Mouse (Mus musculus) CD4-positive naive resting alpha-beta T cell, adult 76 days (primary cell): ENCODE measurements around the gene Serp2. TPM values are rescaled to one million over a fixed set of nuclear protein-coding genes. Genes with fewer than 3 reads are reported as not detected.

ENCODE experiments used
- total RNA-seq: library from RNA; stranded (reverse); gene quantifications from one replicate; pipeline ENCODE4 v1.2.4, GENCODE M21; 2023

Serp2 gene
- 3.0 TPM for total RNA-seq

DNA sequence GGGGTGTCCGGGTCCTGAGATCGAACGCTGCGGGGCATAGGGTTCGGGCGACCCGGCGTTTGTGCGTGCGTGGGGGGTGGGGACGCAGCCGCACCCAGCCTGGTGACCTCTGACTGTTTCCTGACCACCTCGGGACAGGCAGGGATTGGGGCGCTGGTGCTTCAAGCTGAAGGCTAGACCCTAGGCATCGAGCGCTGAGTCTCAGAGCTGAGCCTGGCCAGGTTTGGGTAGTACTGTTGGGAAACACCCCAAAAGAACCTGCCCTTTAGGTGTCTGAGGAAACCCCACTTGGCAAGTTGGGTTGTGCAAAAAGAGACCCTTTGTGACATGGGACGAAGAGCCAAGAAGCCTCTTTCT lies at the start of gene Serp2:
Serp2 (minus strand) TSS at position 38 of the 357 bp plus-strand sequence.

Other genes starting within 250 kb of the Serp2 start
- 59.1 TPM for gene Tsc22d1, start 141.9 kb downstream of the Serp2 start, total RNA-seq